Mouse (Mus musculus) heart, embryonic 11.5 days (tissue): ENCODE data around the gene Pnck. TPM values are rescaled to one million over a fixed set of nuclear protein-coding genes. Genes with fewer than 3 reads are reported as not detected.
A peak's percentile ranks its signal among the peaks of the same experiment; 100 is the strongest.

ENCODE experiments used
- ATAC-seq: fragments of 200-750 bp; cut with Nextera tagmentation; replicated peaks from 2 replicates; pipeline ENCODE4 v1.8.0; 2017; ENCODE audit warnings: moderate library complexity; ENCODE audit not compliant: insufficient number of reproducible peaks, low FRiP score, low TSS enrichment
- H3K27ac ChIP-seq: fragments of 300-500 bp; sonication (generic); 2 replicates; pipeline ENCODE4 v1.5.1; 2014; ENCODE audit warnings: mild to moderate bottlenecking, low read depth, low read length
- H3K27me3 ChIP-seq: fragments of 300-500 bp; sonication (generic); 2 replicates; pipeline ENCODE4 v1.6.1; 2014; ENCODE audit warnings: mild to moderate bottlenecking, low read length, mixed read lengths; ENCODE audit not compliant: control insufficient read depth, insufficient read depth
- H3K36me3 ChIP-seq: fragments of 300-500 bp; sonication (generic); 2 replicates; pipeline ENCODE4 v1.6.1; 2014; ENCODE audit warnings: mild to moderate bottlenecking, low read length, moderate library complexity, mixed read lengths; ENCODE audit not compliant: control insufficient read depth, insufficient read depth
- H3K4me1 ChIP-seq: fragments of 300-500 bp; sonication (generic); 2 replicates; pipeline ENCODE4 v1.6.1; 2014; ENCODE audit warnings: low read length; ENCODE audit not compliant: control insufficient read depth, insufficient read depth
- H3K4me2 ChIP-seq: fragments of 300-500 bp; sonication (generic); 2 replicates; pipeline ENCODE4 v1.6.1; 2014; ENCODE audit warnings: mild to moderate bottlenecking, moderate library complexity
- H3K4me3 ChIP-seq: fragments of 300-500 bp; sonication (generic); 2 replicates; pipeline ENCODE4 v1.5.1; 2014; ENCODE audit warnings: low read depth, low read length
- H3K9ac ChIP-seq: fragments of 300-500 bp; sonication (generic); 2 replicates; pipeline ENCODE4 v1.6.1; 2014; ENCODE audit warnings: mild to moderate bottlenecking, low read depth, low read length, moderate library complexity
- H3K9me3 ChIP-seq: fragments of 300-500 bp; sonication (generic); replicated peaks from 2 replicates; pipeline ENCODE4 v1.6.1; 2016; ENCODE audit warnings: low read length; ENCODE audit not compliant: control insufficient read depth
- WGBS: fragments of 180-500 bp; shearing (Covaris S2); extraction: QIAGEN DNeasy Blood & Tissue Kit; methylation state at CpG from one replicate; pipeline ENCODE4 v1.1.7; 2014; ENCODE audit not compliant: insufficient replicate concordance; 5-methylcytosine and 5-hydroxymethylcytosine counted together
- polyA plus RNA-seq: library from polyadenylated mRNA; unstranded; fragments of >200 nt; fragmentation: Nextera tagmentation; extraction: Ambion mirVana; gene quantifications from 2 replicates; pipeline ENCODE4 v1.2.1, GENCODE M21; 2014

The Pnck gene
- polyA plus RNA-seq, 1 experiment from 2014 or later, result 12.2 TPM

- Histone ChIP-seq H3K36me3 (no peaks in the 10 kb centered on the region), H3K9ac (peak overlapping the region; percentile 66), H3K4me2 (peak overlapping the region; percentile 70), H3K4me1 (no peaks in the 10 kb centered on the region), H3K27me3 (peaks cover 5% of the 10 kb centered on the region), H3K9me3 (no peaks in the 10 kb centered on the region), H3K4me3 (peak overlapping the region; percentile 50), H3K27ac (peak overlapping the region; percentile 74; the same call in 1 of the 2 replicates)
- 29% methylated on average over 20 of the region's 20 CpGs for WGBS
- ATAC-seq, result peak; percentile 40; the same call in 1 of the 2 replicates
Observed at GRCm38 (mm10) chrX:73673968-73674661, 14.2 kb upstream of the Pnck start.

- Histone ChIP-seq H3K36me3 (no peaks in the 10 kb centered on the region), H3K4me1 (no peaks in the 10 kb centered on the region), H3K27me3 (peaks cover 5% of the 10 kb centered on the region), H3K9me3 (no peaks in the 10 kb centered on the region), H3K4me2 (peak overlapping the region; percentile 70), H3K9ac (peak overlapping the region; percentile 66), H3K27ac (peak overlapping the region; percentile 74), H3K4me3 (peak overlapping the region; percentile 50)
- WGBS, result 25% methylated on average over 24 of the region's 42 CpGs
- no peak for ATAC-seq
Observed at GRCm38 (mm10) chrX:73673619-73673967, 13.7 kb upstream of the Pnck start.

GRCm38 (mm10) chrX:73672879-73673618 lies 13.1 kb upstream of the Pnck start, which contains the start of gene Slc6a8:
Gene Slc6a8 (plus strand): TSS chrX:73673150.
- H3K4me3 ChIP-seq, result peak within 1 kb of the TSS; percentile 50
- peak; percentile 71 for ATAC-seq
- H3K9ac ChIP-seq, result peak within 1 kb of the TSS; percentile 66
- H3K9me3 ChIP-seq, result no peaks in the 10 kb centered on the region
- H3K27ac ChIP-seq, result peak within 1 kb of the TSS; percentile 74
- peaks cover 5% of the 10 kb centered on the region for H3K27me3 ChIP-seq
- 10% methylated on average over 19 of the region's 72 CpGs for WGBS
- no peaks in the 10 kb centered on the region for H3K4me1 ChIP-seq
- H3K4me2 ChIP-seq, result peak within 1 kb of the TSS; percentile 70
- H3K36me3 ChIP-seq, result no peaks in the 10 kb centered on the region

- Histone ChIP-seq H3K36me3 (no peaks in the 10 kb centered on the region), H3K4me1 (no peaks in the 10 kb centered on the region), H3K27ac (no peak overlapping the region), H3K4me2 (no peak overlapping the region), H3K4me3 (no peak overlapping the region), H3K9me3 (no peaks in the 10 kb centered on the region), H3K27me3 (peaks cover 5% of the 10 kb centered on the region), H3K9ac (no peak overlapping the region)
- no peak for ATAC-seq
- WGBS, result 55% methylated on average over 4 of the region's 4 CpGs
Observed at GRCm38 (mm10) chrX:73672031-73672431, 12.1 kb upstream of the Pnck start.

- H3K9ac ChIP-seq, result no peak overlapping the region
- ATAC-seq, result no peak
- H3K27ac ChIP-seq, result no peak overlapping the region
- H3K27me3 ChIP-seq, result 0 out of 2 replicates have a peak, but pooled peaks cover 2% of the 10 kb centered on the region
- no peak overlapping the region for H3K4me2 ChIP-seq
- H3K36me3 ChIP-seq, result no peaks in the 10 kb centered on the region
- no peaks in the 10 kb centered on the region for H3K4me1 ChIP-seq
- no peaks in the 10 kb centered on the region for H3K9me3 ChIP-seq
- no peak overlapping the region for H3K4me3 ChIP-seq
Observed at GRCm38 (mm10) chrX:73663143-73663542, 3.2 kb upstream of the Pnck start.

- no peak overlapping the region for H3K27ac ChIP-seq
- H3K4me2 ChIP-seq, result peak overlapping the region; percentile 77
- no peaks in the 10 kb centered on the region for H3K36me3 ChIP-seq
- peaks cover 7% of the 10 kb centered on the region for H3K27me3 ChIP-seq
- peak overlapping the region; percentile 47 for H3K4me3 ChIP-seq
- no peaks in the 10 kb centered on the region for H3K4me1 ChIP-seq
- H3K9me3 ChIP-seq, result no peaks in the 10 kb centered on the region
- H3K9ac ChIP-seq, result peak overlapping the region; percentile 64; the same call in 1 of the 2 replicates
- ATAC-seq, result 0 out of 2 replicates have a peak, but pooled peaks have one; percentile 18
- 70% methylated on average over 3 of the region's 3 CpGs for WGBS
Observed at GRCm38 (mm10) chrX:73660284-73660665, 358 bp upstream of the Pnck start.

GRCm38 (mm10) chrX:73658936-73659574 lies 862 bp downstream of the Pnck start:
- WGBS, result 65% methylated on average over 13 of the region's 13 CpGs
- H3K27me3 ChIP-seq, result peaks cover 7% of the 10 kb centered on the region
- H3K36me3 ChIP-seq, result no peaks in the 10 kb centered on the region
- H3K4me1 ChIP-seq, result no peaks in the 10 kb centered on the region
- H3K27ac ChIP-seq, result no peak overlapping the region
- peak overlapping the region; percentile 77 for H3K4me2 ChIP-seq
- H3K4me3 ChIP-seq, result peak overlapping the region; percentile 47
- no peaks in the 10 kb centered on the region for H3K9me3 ChIP-seq
- no peak overlapping the region for H3K9ac ChIP-seq
- ATAC-seq, result 0 out of 2 replicates have a peak, but pooled peaks have one; percentile 43

GRCm38 (mm10) chrX:73658391-73658790 lies 1.5 kb downstream of the Pnck start:
- no peaks in the 10 kb centered on the region for H3K36me3 ChIP-seq
- no peaks in the 10 kb centered on the region for H3K4me1 ChIP-seq
- WGBS, result 43% methylated on average over 7 of the region's 7 CpGs
- no peak overlapping the region for H3K4me3 ChIP-seq
- peaks cover 7% of the 10 kb centered on the region for H3K27me3 ChIP-seq
- no peak overlapping the region for H3K4me2 ChIP-seq
- no peak overlapping the region for H3K27ac ChIP-seq
- no peaks in the 10 kb centered on the region for H3K9me3 ChIP-seq
- no peak overlapping the region for H3K9ac ChIP-seq
- no peak for ATAC-seq
